Mouse (Mus musculus) v-Abl transformed pro-B cells (cell line): ENCODE measurements around the gene Ptpn14.

ENCODE experiments used
- in situ Hi-C, 2 experiments: fragments of 400-800 bp; cut with MboI; formaldehyde crosslinking; loops; one replicate each; pipeline ENCODE4 v1.15.1; 2025; ENCODE audit not compliant: unreplicated experiment in 2 of 2

The Ptpn14 gene

DNA sequence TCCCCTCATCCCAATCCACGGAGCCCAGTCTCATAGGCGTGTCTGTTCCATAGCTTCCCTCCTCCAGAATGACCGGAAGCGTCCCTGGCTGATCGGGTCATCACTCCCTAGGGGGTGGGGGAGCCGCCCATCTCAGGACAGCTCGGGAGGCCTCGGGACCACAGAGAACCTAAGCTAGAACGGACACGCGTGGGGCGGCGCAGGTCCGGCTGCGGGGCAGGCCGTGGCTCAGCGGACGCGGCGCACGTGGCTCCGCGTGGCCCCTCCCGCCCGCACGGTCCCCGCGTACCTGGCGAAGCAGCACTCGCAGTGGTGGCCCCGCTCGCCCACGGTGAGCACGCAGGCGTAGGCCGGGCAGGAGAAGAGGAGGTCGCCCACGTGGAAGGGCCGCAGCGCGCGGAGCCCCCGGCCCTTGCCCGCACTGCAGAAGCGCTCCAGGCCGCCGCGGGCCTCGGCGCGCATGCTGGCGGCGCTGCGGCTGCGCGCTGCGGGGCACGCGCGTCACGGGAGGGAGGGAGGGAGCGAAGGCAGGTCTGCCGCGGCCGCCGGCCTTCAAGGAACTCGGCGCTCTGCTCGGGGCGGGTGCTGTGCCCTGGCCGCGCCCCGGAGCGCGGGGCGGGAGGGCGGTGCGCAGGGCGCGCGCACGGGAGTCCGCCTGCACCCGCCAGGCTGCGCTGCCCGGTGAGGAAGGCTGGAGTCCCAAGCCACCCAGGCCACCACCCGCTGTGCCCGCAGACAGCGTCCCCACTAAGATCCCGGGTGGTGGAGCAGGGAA is 193.9 kb downstream of the Ptpn14 start, which contains the start of gene Smyd2:
Gene Smyd2, minus strand, starts transcription at position 546 of the 775 bp plus-strand sequence.
- in situ Hi-C loops, result loop anchor here in 1 of 2 experiments (10.0 kb wide), 1 partner anchor 927 kb away; no protein-coding TSS in a partner anchor

DNA sequence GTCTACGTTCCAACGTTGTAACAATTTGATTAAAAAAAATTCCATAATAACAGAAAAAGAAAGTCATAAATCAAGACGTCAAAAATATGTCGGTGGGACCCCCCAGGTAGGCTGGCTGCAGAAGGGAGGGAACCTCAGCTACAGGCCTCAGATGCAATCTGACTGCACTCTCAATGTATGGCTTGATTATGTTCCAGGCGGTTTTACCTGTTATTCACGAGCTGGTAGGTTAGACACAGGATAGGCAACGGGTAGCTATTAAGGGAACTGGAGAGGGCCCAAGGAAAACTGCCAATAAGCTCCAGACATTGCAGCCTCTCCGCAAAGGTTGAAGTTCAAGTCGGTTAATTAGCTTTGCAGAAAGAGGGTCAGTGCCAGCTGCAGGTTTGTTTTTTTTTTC is 194.7 kb downstream of the Ptpn14 start:
- in situ Hi-C loops, result loop anchor here in 1 of 2 experiments (10.0 kb wide), 1 partner anchor 928 kb away; no protein-coding TSS in a partner anchor

DNA sequence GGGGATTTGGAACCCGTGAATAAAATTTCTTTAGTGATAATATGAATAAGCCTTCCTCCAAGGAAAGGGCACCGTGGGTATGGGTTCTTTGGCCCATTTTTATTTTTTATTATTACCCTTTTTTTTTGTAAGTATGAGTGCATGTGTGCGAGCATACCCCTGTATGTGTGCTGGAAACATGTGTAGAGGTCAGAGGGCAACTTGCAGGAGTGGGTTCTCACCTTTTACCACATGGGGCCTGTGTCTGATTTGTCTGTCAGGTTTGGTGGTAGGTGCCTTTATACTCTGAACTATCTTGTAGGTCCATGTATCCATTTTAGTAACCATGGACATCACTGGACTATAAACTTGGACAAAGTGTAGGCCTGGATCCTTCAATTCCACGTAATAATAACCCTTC is 195.1 kb downstream of the Ptpn14 start:
- in situ Hi-C loops, result loop anchor here in 1 of 2 experiments (10.0 kb wide), 1 partner anchor 928 kb away; no protein-coding TSS in a partner anchor

DNA sequence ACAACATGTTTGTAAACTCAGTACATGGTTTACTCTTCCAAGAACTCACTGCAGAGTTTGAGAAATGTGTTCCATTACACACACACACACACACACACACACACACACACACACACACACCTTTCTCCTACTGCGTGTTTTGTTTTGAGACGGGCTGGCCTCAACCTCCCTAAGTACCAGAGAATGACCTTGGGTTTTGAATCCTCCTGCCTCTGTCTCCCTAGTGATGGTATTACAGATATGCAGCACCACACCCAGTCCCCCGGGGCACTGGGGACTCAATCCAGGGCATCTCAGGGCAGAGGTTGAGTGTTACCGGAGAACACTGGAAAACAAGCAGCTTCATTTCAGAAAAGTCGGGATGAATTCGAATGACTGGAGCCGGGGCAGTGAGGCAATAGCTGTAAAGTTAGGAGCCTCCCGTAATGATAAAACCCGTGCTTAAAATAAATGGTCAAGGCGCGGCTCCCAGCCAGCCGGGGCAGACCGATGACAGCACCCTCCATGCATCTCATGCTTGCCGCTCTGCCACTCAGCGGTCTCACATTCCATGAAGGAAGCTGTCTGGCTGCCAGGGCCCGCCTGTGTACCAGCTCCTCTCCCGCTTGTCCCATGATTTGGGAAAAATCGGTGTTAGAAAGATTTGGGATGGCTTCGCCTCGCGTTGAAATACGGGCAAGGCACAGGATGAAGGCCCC is 196.0 kb downstream of the Ptpn14 start:
- in situ Hi-C loops, result loop anchor here in 1 of 2 experiments (10.0 kb wide), 1 partner anchor 929 kb away; no protein-coding TSS in a partner anchor

DNA sequence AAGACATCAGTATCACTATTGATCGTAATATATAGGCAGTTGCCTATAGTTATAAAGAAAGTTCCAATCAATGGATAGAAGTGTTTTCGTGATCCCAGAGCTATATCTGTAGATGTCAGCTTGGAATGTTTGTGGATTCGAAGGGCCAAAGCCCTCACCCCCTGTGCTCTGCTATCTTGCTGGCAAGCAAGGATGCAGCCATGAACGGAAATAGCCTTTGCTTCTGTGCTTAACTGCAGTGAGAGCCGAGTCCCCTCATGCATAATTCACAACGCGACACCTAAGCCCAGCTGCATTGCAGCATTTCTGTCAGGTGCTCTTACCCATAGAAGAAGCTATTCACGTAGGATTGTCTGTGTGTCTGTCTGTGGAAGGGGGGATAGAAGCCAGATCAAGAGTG is 198.2 kb downstream of the Ptpn14 start:
- in situ Hi-C loops, result loop anchor here (5.0 to 10.0 kb wide), 3 partner anchors 39 to 931 kb away; no protein-coding TSS in a partner anchor
